Mouse (Mus musculus): Measurements from ENCODE around the gene Psmb11. TPM values are rescaled to one million over a fixed set of nuclear protein-coding genes. Genes with fewer than 3 reads are reported as not detected.

Psmb11 gene
- total and polyA plus RNA-seq, 3 experiments = 0.11 TPM; not detected in 2

DNA sequence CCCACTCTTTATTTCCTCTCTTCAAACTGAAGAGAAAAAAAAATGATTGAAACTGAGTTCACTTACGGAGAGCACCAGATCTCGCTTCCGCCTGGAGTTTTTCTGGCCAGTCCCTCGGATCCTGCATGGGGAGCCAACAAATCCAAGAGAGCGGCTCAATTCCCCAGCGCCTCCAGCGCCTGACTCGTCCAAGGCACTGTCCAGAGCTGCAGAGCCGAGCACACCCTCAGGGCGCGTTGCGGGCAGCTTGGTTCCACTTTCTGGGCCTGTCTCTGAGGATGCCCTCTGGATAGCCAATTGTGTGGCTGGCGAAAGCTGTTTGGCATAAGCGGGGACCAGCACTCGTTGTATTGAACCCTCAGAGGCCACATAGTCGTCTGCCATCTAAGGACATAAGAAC lies 30.2 kb upstream of the Psmb11 start:
- DNase-seq (ENCODE audit: low spot score) (no peak), ATAC-seq (ENCODE audit: extremely low read depth, insufficient number of reproducible peaks, low FRiP score, poor library complexity, severe bottlenecking) (no peak)
- no peak for TF ChIP-seq GATA2 (IDR thresholded peaks at IDR 0.05; ENCODE audit: borderline replicate concordance, low read depth, low read length)
- TF ChIP-seq TAL1 (conservative IDR thresholded peaks at IDR 0.05; ENCODE audit: low read depth, low read length) = no peak
- TF ChIP-seq GATA1 (IDR thresholded peaks at IDR 0.05; ENCODE audit: borderline replicate concordance, low read length) = no peak
- TF ChIP-seq CTCF (IDR thresholded peaks at IDR 0.05; ENCODE audit: low read depth, low read length) = no peak
- no peak for TF ChIP-seq POLR2AphosphoS5 (IDR thresholded peaks at IDR 0.05; ENCODE audit: insufficient replicate concordance, low read depth, low read length)
- Histone ChIP-seq H3K4me1 (ENCODE audit: insufficient read depth, low read depth, low read length) (peaks cover 8% of the 10 kb centered on the region; the same call in 1 of the 2 replicates), H3K36me3 (replicated peaks) (peaks cover 37% of the 10 kb centered on the region), H3K4me3 (ENCODE audit: low read depth, low read length) (no peak overlapping the region), H3K9me3 (replicated peaks) (no peaks in the 10 kb centered on the region), H3K27me3 (ENCODE audit: insufficient read depth, low read length) (no peaks in the 10 kb centered on the region)

GRCm38 (mm10) chr14:54592319-54592934 lies 28.8 kb upstream of the Psmb11 start:
- peaks cover 37% of the 10 kb centered on the region for H3K36me3 ChIP-seq (replicated peaks)
- H3K9me3 ChIP-seq (replicated peaks) = no peaks in the 10 kb centered on the region
- H3K4me1 ChIP-seq (ENCODE audit: insufficient read depth, low read depth, low read length) = peaks cover 8% of the 10 kb centered on the region; the same call in 1 of the 2 replicates
- ATAC-seq (ENCODE audit: extremely low read depth, insufficient number of reproducible peaks, low FRiP score, poor library complexity, severe bottlenecking) (no peak), DNase-seq (ENCODE audit: low spot score) (no peak)
- no peak for TF ChIP-seq GATA1 (IDR thresholded peaks at IDR 0.05; ENCODE audit: borderline replicate concordance, low read length)
- TF ChIP-seq GATA2 (IDR thresholded peaks at IDR 0.05; ENCODE audit: borderline replicate concordance, low read depth, low read length) = no peak
- no peak for TF ChIP-seq TAL1 (conservative IDR thresholded peaks at IDR 0.05; ENCODE audit: low read depth, low read length)
- TF ChIP-seq POLR2AphosphoS5 (IDR thresholded peaks at IDR 0.05; ENCODE audit: insufficient replicate concordance, low read depth, low read length) = no peak
- no peak for TF ChIP-seq CTCF (IDR thresholded peaks at IDR 0.05; ENCODE audit: low read depth, low read length)
- H3K4me3 ChIP-seq (ENCODE audit: low read depth, low read length) = no peak overlapping the region
- no peaks in the 10 kb centered on the region for H3K27me3 ChIP-seq (ENCODE audit: insufficient read depth, low read length)

- Histone ChIP-seq H3K9me3 (replicated peaks) (no peaks in the 10 kb centered on the region), H3K36me3 (replicated peaks) (peaks cover 41% of the 10 kb centered on the region), H3K4me3 (ENCODE audit: low read depth, low read length) (no peak overlapping the region), H3K27me3 (ENCODE audit: insufficient read depth, low read length) (no peaks in the 10 kb centered on the region), H3K4me1 (ENCODE audit: insufficient read depth, low read depth, low read length) (peaks cover 6% of the 10 kb centered on the region; the same call in 1 of the 2 replicates)
- TF ChIP-seq POLR2AphosphoS5 (IDR thresholded peaks at IDR 0.05; ENCODE audit: insufficient replicate concordance, low read depth, low read length) (no peak), GATA2 (IDR thresholded peaks at IDR 0.05; ENCODE audit: borderline replicate concordance, low read depth, low read length) (no peak), CTCF (IDR thresholded peaks at IDR 0.05; ENCODE audit: low read depth, low read length) (0 out of 2 replicates have a peak, but pooled peaks have one; percentile 25), TAL1 (conservative IDR thresholded peaks at IDR 0.05; ENCODE audit: low read depth, low read length) (no peak)
- no peak for DNase-seq (ENCODE audit: low spot score)
- no peak for ATAC-seq (ENCODE audit: extremely low read depth, insufficient number of reproducible peaks, low FRiP score, poor library complexity, severe bottlenecking)
Measured at GRCm38 (mm10) chr14:54594055-54594454, 27.2 kb upstream of the Psmb11 start.

- Histone ChIP-seq H3K4me3 (ENCODE audit: low read depth, low read length) (no peak overlapping the region), H3K27me3 (ENCODE audit: insufficient read depth, low read length) (no peaks in the 10 kb centered on the region), H3K9me3 (replicated peaks) (no peaks in the 10 kb centered on the region), H3K4me1 (ENCODE audit: insufficient read depth, low read depth, low read length) (peaks cover 5% of the 10 kb centered on the region; the same call in 1 of the 2 replicates), H3K36me3 (replicated peaks) (peaks cover 44% of the 10 kb centered on the region)
- ATAC-seq (ENCODE audit: extremely low read depth, insufficient number of reproducible peaks, low FRiP score, poor library complexity, severe bottlenecking) = no peak
- no peak for TF ChIP-seq GATA2 (IDR thresholded peaks at IDR 0.05; ENCODE audit: borderline replicate concordance, low read depth, low read length)
- no peak for TF ChIP-seq CTCF (IDR thresholded peaks at IDR 0.05; ENCODE audit: low read depth, low read length)
- TF ChIP-seq POLR2AphosphoS5 (IDR thresholded peaks at IDR 0.05; ENCODE audit: insufficient replicate concordance, low read depth, low read length) = no peak
- TF ChIP-seq TAL1 (conservative IDR thresholded peaks at IDR 0.05; ENCODE audit: low read depth, low read length) = no peak
- TF ChIP-seq GATA1 (IDR thresholded peaks at IDR 0.05; ENCODE audit: borderline replicate concordance, low read length) = no peak
- DNase-seq (ENCODE audit: low spot score) = no peak
Measured at GRCm38 (mm10) chr14:54594631-54595414, 26.4 kb upstream of the Psmb11 start.

DNA sequence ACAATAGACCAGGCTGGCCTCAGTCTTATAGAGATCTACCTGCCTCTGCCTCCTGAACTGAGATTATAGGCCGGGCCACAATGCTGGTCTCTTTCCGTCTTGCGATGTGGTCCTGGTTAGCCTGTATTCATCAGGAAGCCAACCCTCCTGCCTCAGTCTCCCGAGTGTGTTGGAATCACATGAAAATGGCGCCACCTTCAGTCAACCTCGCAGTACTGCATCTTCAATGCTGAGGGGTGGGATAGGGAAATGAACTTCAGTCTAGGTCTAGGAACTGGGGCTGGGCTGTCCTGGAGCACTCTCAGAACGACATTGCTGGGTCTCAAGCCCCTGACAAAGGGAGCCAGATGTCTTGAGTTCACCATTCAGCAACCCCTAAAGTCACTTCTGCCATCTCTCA lies 24.1 kb upstream of the Psmb11 start:
- peaks cover 11% of the 10 kb centered on the region for H3K4me1 ChIP-seq (ENCODE audit: insufficient read depth, low read depth, low read length)
- H3K27me3 ChIP-seq (ENCODE audit: insufficient read depth, low read length) = no peaks in the 10 kb centered on the region
- H3K9me3 ChIP-seq (replicated peaks) = no peaks in the 10 kb centered on the region
- ATAC-seq (ENCODE audit: extremely low read depth, insufficient number of reproducible peaks, low FRiP score, poor library complexity, severe bottlenecking) = no peak
- DNase-seq (ENCODE audit: low spot score) = no peak
- no peak for TF ChIP-seq GATA1 (IDR thresholded peaks at IDR 0.05; ENCODE audit: borderline replicate concordance, low read length)
- no peak for TF ChIP-seq POLR2AphosphoS5 (IDR thresholded peaks at IDR 0.05; ENCODE audit: insufficient replicate concordance, low read depth, low read length)
- TF ChIP-seq TAL1 (conservative IDR thresholded peaks at IDR 0.05; ENCODE audit: low read depth, low read length) = no peak
- no peak for TF ChIP-seq CTCF (IDR thresholded peaks at IDR 0.05; ENCODE audit: low read depth, low read length)
- TF ChIP-seq GATA2 (IDR thresholded peaks at IDR 0.05; ENCODE audit: borderline replicate concordance, low read depth, low read length) = no peak
- H3K36me3 ChIP-seq (replicated peaks) = peaks cover 32% of the 10 kb centered on the region
- no peak overlapping the region for H3K4me3 ChIP-seq (ENCODE audit: low read depth, low read length)

DNA sequence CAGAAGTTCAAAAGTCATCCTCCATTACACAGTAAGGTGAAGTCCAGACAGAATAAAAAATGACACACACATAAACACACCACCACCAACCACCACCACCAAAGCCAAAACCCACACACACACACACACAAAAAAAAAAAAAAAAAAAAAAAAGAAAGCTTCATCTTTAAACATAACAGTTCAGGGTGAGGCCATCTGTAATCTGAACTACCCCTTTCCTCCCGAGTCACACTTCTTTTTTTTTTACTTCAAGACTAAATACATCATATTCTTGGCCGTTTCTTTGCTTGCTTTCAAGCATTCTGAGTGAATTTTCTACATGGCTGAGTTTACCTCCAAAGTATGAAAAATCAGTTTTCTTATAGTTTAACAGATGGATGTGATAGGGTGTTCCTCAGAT lies 19.6 kb upstream of the Psmb11 start:
- Histone ChIP-seq H3K9me3 (replicated peaks) (no peaks in the 10 kb centered on the region), H3K4me1 (ENCODE audit: insufficient read depth, low read depth, low read length) (peaks cover 38% of the 10 kb centered on the region), H3K27me3 (ENCODE audit: insufficient read depth, low read length) (no peaks in the 10 kb centered on the region), H3K36me3 (replicated peaks) (peaks cover 6% of the 10 kb centered on the region), H3K4me3 (ENCODE audit: low read depth, low read length) (no peak overlapping the region)
- DNase-seq (ENCODE audit: low spot score) = no peak
- TF ChIP-seq TAL1 (conservative IDR thresholded peaks at IDR 0.05; ENCODE audit: low read depth, low read length) = no peak
- no peak for TF ChIP-seq POLR2AphosphoS5 (IDR thresholded peaks at IDR 0.05; ENCODE audit: insufficient replicate concordance, low read depth, low read length)
- TF ChIP-seq GATA2 (IDR thresholded peaks at IDR 0.05; ENCODE audit: borderline replicate concordance, low read depth, low read length) = no peak
- TF ChIP-seq GATA1 (IDR thresholded peaks at IDR 0.05; ENCODE audit: borderline replicate concordance, low read length) = no peak
- no peak for TF ChIP-seq CTCF (IDR thresholded peaks at IDR 0.05; ENCODE audit: low read depth, low read length)
- no peak for ATAC-seq (ENCODE audit: extremely low read depth, insufficient number of reproducible peaks, low FRiP score, poor library complexity, severe bottlenecking)
